Mouse (Mus musculus): ENCODE data around the gene Casp4. TPM values are rescaled to one million over a fixed set of nuclear protein-coding genes. Genes with fewer than 3 reads are reported as not detected.

The Casp4 gene
- polyA plus RNA-seq, 1 experiment from 2014 or later = 0.58 TPM

- 82% methylated on average over 4 of the region's 4 CpGs for WGBS
- no peak for ATAC-seq (ENCODE audit: low FRiP score, low TSS enrichment)
- H3K4me1 ChIP-seq (ENCODE audit: control insufficient read depth, insufficient read depth, low read length) = no peaks in the 10 kb centered on the region
Measured at GRCm38 (mm10) chr9:5345291-5345898, 36.8 kb downstream of the Casp4 start, which contains the start of gene Casp12. Gene Casp12 (plus strand): TSS chr9:5345430.

DNA sequence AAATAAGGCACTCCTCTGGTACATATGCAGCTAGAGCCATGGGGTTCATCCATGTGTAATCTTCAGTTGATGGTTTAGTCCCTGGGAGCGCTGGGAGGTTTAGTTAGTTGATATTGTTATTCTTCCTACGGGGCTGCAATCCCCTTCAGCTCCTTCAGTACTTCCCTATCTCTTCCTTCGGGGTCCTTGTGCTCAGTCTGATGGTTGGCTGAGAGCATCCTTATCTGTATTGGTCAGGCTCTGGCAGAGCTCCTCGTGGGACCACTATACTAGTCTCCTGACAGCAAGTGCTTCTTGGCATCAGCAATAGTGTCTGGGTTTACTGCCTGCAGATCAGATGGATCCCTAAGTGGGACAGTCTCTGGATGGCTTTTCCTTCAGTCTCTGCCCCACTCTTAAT lies 38.8 kb downstream of the Casp4 start:
- Histone ChIP-seq H3K9me3 (ENCODE audit: control insufficient read depth, low read length) (no peaks in the 10 kb centered on the region), H3K4me2 (ENCODE audit: low read length) (no peak overlapping the region), H3K4me3 (replicated peaks; ENCODE audit: low read depth, low read length) (no peak overlapping the region), H3K27ac (replicated peaks; ENCODE audit: low read depth, low read length) (no peak overlapping the region), H3K27me3 (ENCODE audit: control insufficient read depth, insufficient read depth, low read length) (no peaks in the 10 kb centered on the region), H3K9ac (replicated peaks; ENCODE audit: low read length) (no peak overlapping the region), H3K36me3 (ENCODE audit: control insufficient read depth, insufficient read depth, low read length) (no peaks in the 10 kb centered on the region), H3K4me1 (ENCODE audit: control insufficient read depth, insufficient read depth, low read length) (no peaks in the 10 kb centered on the region)
- no peak for DNase-seq
- WGBS = 81% methylated on average over 4 of the region's 4 CpGs
- no peak for ATAC-seq (ENCODE audit: low FRiP score, low TSS enrichment)

More at GRCm38 (mm10) chr9:5345291-5345898, 36.8 kb downstream of the Casp4 start, which contains the start of gene Casp12:
- H3K9me3 ChIP-seq (ENCODE audit: control insufficient read depth, low read length) = no peaks in the 10 kb centered on the region
- H3K4me2 ChIP-seq (ENCODE audit: low read length) = no peak within 1 kb of the TSS
- H3K9ac ChIP-seq (replicated peaks; ENCODE audit: low read length) = no peak within 1 kb of the TSS
- H3K4me3 ChIP-seq (replicated peaks; ENCODE audit: low read depth, low read length) = no peak within 1 kb of the TSS
- H3K27ac ChIP-seq (replicated peaks; ENCODE audit: low read depth, low read length) = no peak within 1 kb of the TSS
- H3K27me3 ChIP-seq (ENCODE audit: control insufficient read depth, insufficient read depth, low read length) = no peaks in the 10 kb centered on the region
- H3K36me3 ChIP-seq (ENCODE audit: control insufficient read depth, insufficient read depth, low read length) = no peaks in the 10 kb centered on the region
- DNase-seq = no peak

DNA sequence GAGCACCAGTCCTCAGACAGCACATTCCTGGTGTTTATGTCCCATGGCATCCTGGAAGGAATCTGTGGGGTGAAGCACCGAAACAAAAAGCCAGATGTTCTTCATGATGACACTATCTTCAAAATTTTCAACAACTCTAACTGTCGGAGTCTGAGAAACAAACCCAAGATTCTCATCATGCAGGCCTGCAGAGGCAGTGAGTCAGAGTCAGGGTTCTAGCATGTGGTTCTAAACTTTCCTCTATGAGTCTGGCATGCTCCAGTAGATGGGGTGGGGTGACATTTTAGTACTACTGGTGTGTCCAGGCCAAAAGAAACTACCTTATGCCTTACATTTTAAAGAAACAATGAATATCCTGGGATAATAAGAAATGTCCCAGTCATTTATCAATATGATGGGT lies 45.0 kb downstream of the Casp4 start:
- no peaks in the 10 kb centered on the region for H3K4me1 ChIP-seq (ENCODE audit: control insufficient read depth, insufficient read depth, low read length)
- ATAC-seq (ENCODE audit: low FRiP score, low TSS enrichment) = no peak
- H3K4me2 ChIP-seq (ENCODE audit: low read length) = no peak overlapping the region
- H3K9ac ChIP-seq (replicated peaks; ENCODE audit: low read length) = no peak overlapping the region
- H3K36me3 ChIP-seq (ENCODE audit: control insufficient read depth, insufficient read depth, low read length) = no peaks in the 10 kb centered on the region
- WGBS = 89% methylated on average over 2 of the region's 2 CpGs
- DNase-seq = no peak
- H3K27ac ChIP-seq (replicated peaks; ENCODE audit: low read depth, low read length) = no peak overlapping the region
- H3K9me3 ChIP-seq (ENCODE audit: control insufficient read depth, low read length) = no peaks in the 10 kb centered on the region
- no peak overlapping the region for H3K4me3 ChIP-seq (replicated peaks; ENCODE audit: low read depth, low read length)
- no peaks in the 10 kb centered on the region for H3K27me3 ChIP-seq (ENCODE audit: control insufficient read depth, insufficient read depth, low read length)

DNA sequence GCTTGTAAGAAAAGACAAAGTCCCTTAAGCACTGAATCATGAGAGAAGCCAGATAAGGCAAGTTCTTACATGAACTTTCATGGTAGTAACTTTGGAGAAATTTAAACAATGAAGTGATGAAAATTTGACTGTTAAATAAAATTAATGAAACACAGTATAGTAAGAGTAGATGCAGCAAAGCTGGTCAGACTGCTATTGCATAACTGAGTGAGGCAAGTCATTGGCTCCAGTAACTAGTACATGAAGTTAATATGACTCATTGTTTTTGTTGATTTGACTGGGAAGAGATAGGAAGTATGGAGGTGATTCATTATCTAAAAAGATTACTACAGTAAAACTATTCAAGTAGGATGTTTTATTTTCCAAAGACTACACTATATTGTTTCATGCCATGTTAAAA lies 48.2 kb downstream of the Casp4 start:
- no peak for DNase-seq
- no peak overlapping the region for H3K27ac ChIP-seq (replicated peaks; ENCODE audit: low read depth, low read length)
- H3K4me1 ChIP-seq (ENCODE audit: control insufficient read depth, insufficient read depth, low read length) = no peaks in the 10 kb centered on the region

More for the DNA sequence above, 48.2 kb downstream of the Casp4 start:
- no peak for ATAC-seq (ENCODE audit: low FRiP score, low TSS enrichment)
- Histone ChIP-seq H3K27me3 (ENCODE audit: control insufficient read depth, insufficient read depth, low read length) (no peaks in the 10 kb centered on the region), H3K4me3 (replicated peaks; ENCODE audit: low read depth, low read length) (no peak overlapping the region), H3K36me3 (ENCODE audit: control insufficient read depth, insufficient read depth, low read length) (no peaks in the 10 kb centered on the region), H3K9me3 (ENCODE audit: control insufficient read depth, low read length) (no peaks in the 10 kb centered on the region), H3K4me2 (ENCODE audit: low read length) (no peak overlapping the region), H3K9ac (replicated peaks; ENCODE audit: low read length) (no peak overlapping the region)

Other genes starting within 250 kb of the Casp4 start
- gene Casp1, start 10.3 kb upstream of the Casp4 start, polyA plus RNA-seq (2014; fragmentation: Nextera tagmentation; extraction: Ambion mirVana) = 0.24 and 0.88 TPM in 2 replicates
- 0.62 TPM in 1 of 2 replicates, not detected in the other for gene Casp12, start 36.6 kb downstream of the Casp4 start, polyA plus RNA-seq (2014; fragmentation: Nextera tagmentation; extraction: Ambion mirVana)

Measured in midbrain, embryonic 14.5 days (tissue).